Mouse (Mus musculus): ENCODE data around the gene Rapgef1. TPM values are rescaled to one million over a fixed set of nuclear protein-coding genes. Genes with fewer than 3 reads are reported as not detected.

The Rapgef1 gene
- polyA plus RNA-seq, 1 experiment from 2014 or later, result 19.9 TPM

DNA sequence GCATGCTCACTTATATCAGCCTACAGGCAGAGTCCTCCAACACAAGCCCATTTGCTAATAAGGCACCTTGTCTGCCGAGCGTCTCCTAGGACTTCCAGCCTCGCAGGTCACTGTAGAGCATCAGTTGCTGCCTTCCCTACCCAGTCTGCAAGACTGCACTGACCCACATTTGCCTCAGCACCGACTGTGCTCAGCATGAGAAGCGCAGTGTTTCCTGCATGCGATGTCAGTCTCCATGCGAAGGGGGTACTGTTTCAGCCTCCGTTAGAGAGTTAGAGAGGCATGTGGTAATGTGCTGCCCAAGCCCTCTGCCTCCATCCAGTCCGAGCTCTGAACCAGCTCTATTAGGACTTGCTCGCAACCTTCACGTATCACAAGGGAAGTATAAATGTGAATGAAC, 54.6 kb downstream of the Rapgef1 start:
- Histone ChIP-seq H3K27ac (no peak overlapping the region), H3K36me3 (replicated peaks; ENCODE audit: control insufficient read depth, insufficient read depth) (no peaks in the 10 kb centered on the region), H3K4me1 (replicated peaks; ENCODE audit: control insufficient read depth, insufficient read depth, low read length) (peaks cover 25% of the 10 kb centered on the region), H3K9me3 (ENCODE audit: control insufficient read depth, low read length) (no peaks in the 10 kb centered on the region), H3K4me2 (replicated peaks) (no peak overlapping the region), H3K9ac (no peak overlapping the region), H3K4me3 (replicated peaks; ENCODE audit: low read length) (no peak overlapping the region), H3K27me3 (ENCODE audit: control insufficient read depth, insufficient read depth, low read length) (no peaks in the 10 kb centered on the region)
- no peak for ATAC-seq (ENCODE audit: low FRiP score)
- DNase-seq (ENCODE audit: low spot score), result no peak
- WGBS, result 78% methylated on average over 11 of the region's 11 CpGs

DNA sequence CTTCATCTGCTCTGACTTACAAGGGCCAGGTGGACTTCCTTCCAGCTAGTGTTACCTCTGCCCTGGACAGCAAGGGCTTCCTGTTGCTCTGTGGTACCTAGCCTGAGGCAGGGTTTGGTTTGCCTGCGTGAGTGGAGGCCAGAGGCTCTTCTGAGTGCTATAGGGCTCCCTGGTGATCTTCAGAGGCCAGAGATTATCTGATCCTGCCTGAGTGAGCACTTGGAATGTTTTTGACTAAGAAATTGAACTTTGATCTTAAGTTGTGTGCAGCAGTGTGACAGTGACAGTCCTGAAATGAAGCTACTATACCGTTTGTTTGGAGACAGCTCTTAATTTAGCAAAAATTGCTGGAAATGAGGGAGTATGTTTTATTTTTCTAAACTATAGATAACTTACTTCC, 55.0 kb downstream of the Rapgef1 start:
- Histone ChIP-seq H3K27me3 (ENCODE audit: control insufficient read depth, insufficient read depth, low read length) (no peaks in the 10 kb centered on the region), H3K9me3 (ENCODE audit: control insufficient read depth, low read length) (no peaks in the 10 kb centered on the region), H3K4me2 (replicated peaks) (no peak overlapping the region), H3K4me3 (replicated peaks; ENCODE audit: low read length) (no peak overlapping the region), H3K27ac (no peak overlapping the region), H3K4me1 (replicated peaks; ENCODE audit: control insufficient read depth, insufficient read depth, low read length) (peaks cover 21% of the 10 kb centered on the region), H3K9ac (no peak overlapping the region), H3K36me3 (replicated peaks; ENCODE audit: control insufficient read depth, insufficient read depth) (no peaks in the 10 kb centered on the region)
- no peak for DNase-seq (ENCODE audit: low spot score)
- ATAC-seq (ENCODE audit: low FRiP score), result no peak
- 56% methylated on average over 2 of the region's 2 CpGs for WGBS

DNA sequence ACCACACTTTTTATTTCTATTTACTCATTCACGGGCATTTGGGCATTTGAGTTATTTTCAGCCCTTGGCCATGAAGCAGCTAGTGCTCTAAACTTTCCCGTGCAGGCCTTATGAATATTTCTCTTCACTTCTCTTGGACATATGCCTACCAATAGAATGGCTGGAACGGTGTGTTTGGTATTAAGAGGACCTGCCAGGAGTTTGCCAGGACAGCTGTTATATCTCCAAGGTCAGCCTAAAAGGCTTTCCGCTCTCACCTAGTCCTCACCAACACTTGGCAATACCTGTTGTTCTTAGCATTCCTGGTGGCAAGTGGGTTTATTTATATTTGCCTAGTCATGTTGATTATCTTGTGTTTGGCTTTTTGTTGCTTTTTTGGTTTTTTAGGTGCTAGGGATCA, 56.3 kb downstream of the Rapgef1 start:
- Histone ChIP-seq H3K4me2 (replicated peaks) (no peak overlapping the region), H3K27me3 (ENCODE audit: control insufficient read depth, insufficient read depth, low read length) (no peaks in the 10 kb centered on the region), H3K4me1 (replicated peaks; ENCODE audit: control insufficient read depth, insufficient read depth, low read length) (peaks cover 8% of the 10 kb centered on the region; the same call in 1 of the 2 replicates), H3K36me3 (replicated peaks; ENCODE audit: control insufficient read depth, insufficient read depth) (no peaks in the 10 kb centered on the region), H3K27ac (no peak overlapping the region), H3K9ac (no peak overlapping the region), H3K9me3 (ENCODE audit: control insufficient read depth, low read length) (no peaks in the 10 kb centered on the region), H3K4me3 (replicated peaks; ENCODE audit: low read length) (no peak overlapping the region)
- ATAC-seq (ENCODE audit: low FRiP score) (no peak), DNase-seq (ENCODE audit: low spot score) (no peak)
- 85% methylated on average over 4 of the region's 4 CpGs for WGBS

DNA sequence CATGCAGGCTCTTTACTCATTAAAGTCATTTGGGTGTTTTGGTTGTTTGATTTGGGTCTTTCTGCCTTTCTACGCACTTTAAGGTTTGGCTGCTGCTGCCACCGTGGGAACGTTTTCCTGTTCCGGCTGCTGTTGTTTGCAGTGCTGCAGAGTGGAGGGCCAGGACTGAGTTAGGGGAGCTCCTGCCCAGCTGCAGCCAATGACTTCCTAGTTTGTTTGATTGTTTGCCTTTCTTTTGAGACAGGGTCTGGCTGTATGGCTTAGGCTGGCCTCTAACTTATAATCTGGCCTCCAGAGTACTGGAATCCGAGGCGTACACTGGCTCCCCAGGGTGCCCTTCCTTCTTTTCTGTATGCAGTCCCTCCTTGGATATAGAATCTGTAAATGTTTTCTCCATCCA, 57.0 kb downstream of the Rapgef1 start:
- H3K4me2 ChIP-seq (replicated peaks), result no peak overlapping the region
- WGBS, result 67% methylated on average over 6 of the region's 6 CpGs
- H3K4me3 ChIP-seq (replicated peaks; ENCODE audit: low read length), result no peak overlapping the region
- no peak for DNase-seq (ENCODE audit: low spot score)
- no peak overlapping the region for H3K27ac ChIP-seq
- ATAC-seq (ENCODE audit: low FRiP score), result no peak
- H3K27me3 ChIP-seq (ENCODE audit: control insufficient read depth, insufficient read depth, low read length), result no peaks in the 10 kb centered on the region
- no peaks in the 10 kb centered on the region for H3K36me3 ChIP-seq (replicated peaks; ENCODE audit: control insufficient read depth, insufficient read depth)
- H3K9me3 ChIP-seq (ENCODE audit: control insufficient read depth, low read length), result no peaks in the 10 kb centered on the region
- H3K9ac ChIP-seq, result no peak overlapping the region
- H3K4me1 ChIP-seq (replicated peaks; ENCODE audit: control insufficient read depth, insufficient read depth, low read length), result peaks cover 2% of the 10 kb centered on the region; the same call in 1 of the 2 replicates

DNA sequence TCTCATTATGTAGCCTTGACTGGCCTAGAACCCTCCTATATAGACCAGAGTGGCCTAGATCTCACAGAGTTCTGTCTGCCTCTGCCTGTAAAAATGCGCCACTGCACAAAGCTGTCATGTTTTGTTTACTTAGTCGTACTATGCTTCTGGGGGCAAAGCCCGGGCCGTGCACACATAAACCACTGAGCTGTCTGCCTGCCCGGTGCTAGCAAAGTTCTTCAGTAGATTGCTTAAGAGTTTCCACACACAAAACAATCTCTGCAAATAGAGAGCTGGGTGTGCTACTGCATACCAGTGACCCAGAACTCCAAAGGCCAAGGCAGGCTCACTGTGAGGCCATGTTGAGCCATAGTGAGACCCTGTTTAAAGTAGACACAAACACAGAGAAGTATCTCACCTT, 58.3 kb downstream of the Rapgef1 start:
- Histone ChIP-seq H3K9me3 (ENCODE audit: control insufficient read depth, low read length) (no peaks in the 10 kb centered on the region), H3K4me1 (replicated peaks; ENCODE audit: control insufficient read depth, insufficient read depth, low read length) (no peaks in the 10 kb centered on the region), H3K4me3 (replicated peaks; ENCODE audit: low read length) (no peak overlapping the region), H3K27ac (no peak overlapping the region), H3K4me2 (replicated peaks) (no peak overlapping the region), H3K27me3 (ENCODE audit: control insufficient read depth, insufficient read depth, low read length) (no peaks in the 10 kb centered on the region), H3K9ac (no peak overlapping the region), H3K36me3 (replicated peaks; ENCODE audit: control insufficient read depth, insufficient read depth) (no peaks in the 10 kb centered on the region)
- ATAC-seq (ENCODE audit: low FRiP score) (no peak), DNase-seq (ENCODE audit: low spot score) (no peak)
- 79% methylated on average over 5 of the region's 5 CpGs for WGBS

DNA sequence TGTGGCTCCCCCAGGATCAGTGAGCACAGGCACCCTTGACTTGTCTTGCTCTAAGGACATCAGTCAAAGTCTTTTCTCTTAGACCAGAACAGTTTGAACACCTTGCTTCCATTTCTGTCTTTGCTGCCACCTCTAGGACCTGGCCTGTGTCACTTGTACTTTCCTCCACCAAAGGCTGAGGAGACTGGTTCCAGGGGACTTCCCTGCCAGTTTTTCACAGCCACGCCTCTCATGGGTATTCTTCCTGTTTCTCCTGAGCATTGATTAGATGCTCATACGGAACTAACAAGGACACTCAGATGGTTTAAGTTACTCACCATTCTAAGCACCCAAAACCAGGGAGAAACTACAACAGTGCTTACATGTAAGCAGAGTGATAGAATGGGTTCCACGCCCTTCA, 59.0 kb downstream of the Rapgef1 start:
- no peak for DNase-seq (ENCODE audit: low spot score)

DNA sequence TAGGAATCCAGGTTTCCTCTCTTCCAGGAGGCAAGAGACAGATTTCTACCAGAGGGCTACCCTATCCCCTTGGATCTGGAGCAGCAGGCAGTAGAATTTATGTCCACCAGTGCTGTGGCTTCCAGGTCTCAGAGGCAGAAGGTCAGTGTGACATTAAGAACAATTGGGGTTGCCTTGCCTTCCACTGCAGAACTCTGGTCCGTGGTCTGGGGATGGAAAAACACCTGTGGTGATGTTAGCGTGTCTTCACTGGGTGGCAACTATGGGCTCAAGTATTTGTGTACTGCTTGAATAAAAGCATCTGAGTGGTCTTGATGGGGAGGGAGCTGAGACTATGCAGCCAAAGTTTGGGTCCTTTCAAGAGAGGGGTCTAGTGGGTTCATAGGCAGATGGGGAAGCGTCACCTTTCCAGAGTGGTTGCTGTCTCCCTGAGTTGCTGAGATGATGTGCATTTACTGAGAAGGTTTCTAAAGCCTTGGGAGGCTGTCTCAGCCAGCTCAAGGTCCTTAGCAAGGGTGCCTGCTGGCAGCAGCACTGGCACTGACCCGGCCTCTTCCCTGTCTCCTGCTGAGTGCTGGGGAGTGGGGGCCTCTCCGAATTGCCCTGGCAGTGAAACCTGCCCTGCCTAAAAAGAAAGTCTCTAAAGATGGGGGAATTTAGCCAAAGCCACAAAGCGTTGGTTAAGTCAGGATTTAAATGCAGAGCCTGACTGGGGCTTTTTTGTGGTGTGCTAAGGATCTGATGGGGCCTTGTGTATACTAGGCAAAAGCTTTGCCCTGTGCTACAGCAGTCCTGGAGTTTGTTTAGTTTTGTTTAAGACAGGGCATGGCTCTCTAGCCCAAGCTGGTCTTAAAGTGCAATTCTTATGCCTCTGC, 60.4 kb downstream of the Rapgef1 start:
- H3K27ac ChIP-seq, result no peak overlapping the region
- no peak overlapping the region for H3K4me3 ChIP-seq (replicated peaks; ENCODE audit: low read length)
- H3K4me2 ChIP-seq (replicated peaks), result no peak overlapping the region
- ATAC-seq (ENCODE audit: low FRiP score) (no peak), DNase-seq (ENCODE audit: low spot score) (no peak)
- no peaks in the 10 kb centered on the region for H3K4me1 ChIP-seq (replicated peaks; ENCODE audit: control insufficient read depth, insufficient read depth, low read length)
- H3K36me3 ChIP-seq (replicated peaks; ENCODE audit: control insufficient read depth, insufficient read depth), result no peaks in the 10 kb centered on the region
- no peaks in the 10 kb centered on the region for H3K9me3 ChIP-seq (ENCODE audit: control insufficient read depth, low read length)
- no peak overlapping the region for H3K9ac ChIP-seq
- H3K27me3 ChIP-seq (ENCODE audit: control insufficient read depth, insufficient read depth, low read length), result no peaks in the 10 kb centered on the region
- WGBS, result 89% methylated on average over 6 of the region's 6 CpGs

More for the DNA sequence above, 59.0 kb downstream of the Rapgef1 start:
- Histone ChIP-seq H3K9me3 (ENCODE audit: control insufficient read depth, low read length) (no peaks in the 10 kb centered on the region), H3K27ac (no peak overlapping the region), H3K4me2 (replicated peaks) (no peak overlapping the region), H3K4me1 (replicated peaks; ENCODE audit: control insufficient read depth, insufficient read depth, low read length) (no peaks in the 10 kb centered on the region), H3K27me3 (ENCODE audit: control insufficient read depth, insufficient read depth, low read length) (no peaks in the 10 kb centered on the region), H3K4me3 (replicated peaks; ENCODE audit: low read length) (no peak overlapping the region), H3K9ac (no peak overlapping the region), H3K36me3 (replicated peaks; ENCODE audit: control insufficient read depth, insufficient read depth) (no peaks in the 10 kb centered on the region)
- WGBS, result 80% methylated on average over 3 of the region's 3 CpGs
- ATAC-seq (ENCODE audit: low FRiP score), result no peak

DNA sequence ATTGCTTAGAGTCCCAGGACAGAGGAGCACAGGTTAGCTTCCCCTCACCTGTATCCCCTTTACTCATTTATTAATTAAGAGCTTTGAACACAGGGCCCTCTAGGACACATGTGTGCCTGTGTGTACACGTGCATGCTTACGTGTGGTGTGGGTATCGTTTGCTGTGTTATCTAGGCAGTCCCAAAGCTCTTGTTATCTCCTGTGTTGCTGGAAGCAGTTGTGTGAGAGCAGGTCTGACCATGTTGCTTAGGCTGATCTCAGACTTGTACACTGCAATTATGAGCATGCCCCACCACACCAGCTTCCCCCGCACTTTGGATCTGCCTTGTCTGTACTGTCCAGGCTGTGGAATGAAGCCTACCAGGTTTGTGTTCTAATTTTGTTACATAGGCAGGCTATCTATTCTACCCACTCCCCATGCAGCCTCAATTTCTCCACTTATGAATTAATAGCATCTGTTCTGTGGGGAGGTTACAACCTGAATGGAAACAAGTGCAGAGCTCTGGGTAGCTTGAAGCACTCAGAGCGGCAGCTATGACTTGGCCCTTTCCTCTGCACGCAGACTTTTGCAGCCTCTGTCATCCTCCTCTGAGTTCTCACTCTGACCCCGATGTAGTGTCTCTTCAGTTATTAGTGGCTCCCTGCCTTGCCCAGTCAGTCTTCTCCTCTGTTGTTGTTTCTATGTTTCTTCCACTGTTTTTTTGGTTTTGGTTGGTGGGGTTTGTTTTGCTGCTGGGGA, 63.9 kb downstream of the Rapgef1 start:
- DNase-seq (ENCODE audit: low spot score) (no peak), ATAC-seq (ENCODE audit: low FRiP score) (no peak)
- H3K9ac ChIP-seq, result no peak overlapping the region
- no peaks in the 10 kb centered on the region for H3K9me3 ChIP-seq (ENCODE audit: control insufficient read depth, low read length)
- no peak overlapping the region for H3K4me3 ChIP-seq (replicated peaks; ENCODE audit: low read length)
- no peaks in the 10 kb centered on the region for H3K27me3 ChIP-seq (ENCODE audit: control insufficient read depth, insufficient read depth, low read length)
- H3K4me1 ChIP-seq (replicated peaks; ENCODE audit: control insufficient read depth, insufficient read depth, low read length), result no peaks in the 10 kb centered on the region
- H3K4me2 ChIP-seq (replicated peaks), result no peak overlapping the region
- H3K36me3 ChIP-seq (replicated peaks; ENCODE audit: control insufficient read depth, insufficient read depth), result peaks cover 11% of the 10 kb centered on the region; the same call in 1 of the 2 replicates
- H3K27ac ChIP-seq, result no peak overlapping the region
- 97% methylated on average over 7 of the region's 7 CpGs for WGBS

DNA sequence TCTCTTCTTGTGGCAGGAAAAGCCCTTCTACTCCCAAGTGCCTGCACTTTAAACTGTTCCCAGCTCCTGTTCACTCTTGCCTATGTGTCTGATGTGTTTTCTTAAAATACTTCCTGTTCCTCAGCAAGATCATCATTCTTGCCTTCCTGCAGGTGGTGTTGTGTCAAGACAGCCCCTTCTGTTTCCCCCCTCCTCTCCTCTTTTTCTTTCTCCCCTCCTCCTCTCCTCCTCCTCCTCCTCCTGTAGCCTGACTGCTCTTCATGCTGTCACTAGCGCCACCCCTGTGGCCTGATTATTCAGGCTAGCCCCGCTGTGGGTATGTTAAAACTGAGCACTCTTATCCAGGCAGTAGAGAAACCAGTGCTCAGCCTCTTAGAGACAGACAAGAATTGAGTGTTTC, 65.0 kb downstream of the Rapgef1 start:
- no peaks in the 10 kb centered on the region for H3K4me1 ChIP-seq (replicated peaks; ENCODE audit: control insufficient read depth, insufficient read depth, low read length)
- H3K27me3 ChIP-seq (ENCODE audit: control insufficient read depth, insufficient read depth, low read length), result no peaks in the 10 kb centered on the region
- ATAC-seq (ENCODE audit: low FRiP score) (no peak), DNase-seq (ENCODE audit: low spot score) (no peak)
- no peak overlapping the region for H3K4me3 ChIP-seq (replicated peaks; ENCODE audit: low read length)
- WGBS, result 39% methylated on average over 2 of the region's 2 CpGs
- no peak overlapping the region for H3K4me2 ChIP-seq (replicated peaks)
- peaks cover 20% of the 10 kb centered on the region for H3K36me3 ChIP-seq (replicated peaks; ENCODE audit: control insufficient read depth, insufficient read depth)
- H3K9me3 ChIP-seq (ENCODE audit: control insufficient read depth, low read length), result no peaks in the 10 kb centered on the region
- H3K9ac ChIP-seq, result no peak overlapping the region
- H3K27ac ChIP-seq, result no peak overlapping the region
